Mouse (Mus musculus): Measurements from ENCODE around the gene Efna1. TPM values are rescaled to one million over a fixed set of nuclear protein-coding genes. Genes with fewer than 3 reads are reported as not detected.

Efna1 gene
- polyA plus RNA-seq, 1 experiment from 2014 or later = 10.7 TPM

- Histone ChIP-seq H3K4me1 (replicated peaks) (peaks cover under 1% of the 10 kb centered on the region; the same call in 1 of the 2 replicates), H3K4me2 (replicated peaks) (no peak overlapping the region), H3K27ac (no peak overlapping the region), H3K9me3 (no peaks in the 10 kb centered on the region), H3K27me3 (0 out of 2 replicates have a peak, but pooled peaks cover 3% of the 10 kb centered on the region), H3K36me3 (no peaks in the 10 kb centered on the region), H3K4me3 (replicated peaks) (no peak overlapping the region), H3K9ac (replicated peaks) (no peak overlapping the region)
- WGBS = 71% methylated on average over 5 of the region's 5 CpGs
- no peak for ATAC-seq
Observed at GRCm38 (mm10) chr3:89287286-89287685, 6.3 kb upstream of the Efna1 start.

GRCm38 (mm10) chr3:89285526-89285925 is 4.6 kb upstream of the Efna1 start:
- H3K9ac ChIP-seq (replicated peaks) = no peak overlapping the region
- no peaks in the 10 kb centered on the region for H3K36me3 ChIP-seq
- H3K4me1 ChIP-seq (replicated peaks) = peaks cover 16% of the 10 kb centered on the region
- WGBS = 45% methylated on average over 2 of the region's 2 CpGs
- ATAC-seq = no peak
- H3K4me3 ChIP-seq (replicated peaks) = no peak overlapping the region
- H3K27ac ChIP-seq = no peak overlapping the region
- no peaks in the 10 kb centered on the region for H3K9me3 ChIP-seq
- peaks cover 14% of the 10 kb centered on the region for H3K27me3 ChIP-seq
- no peak overlapping the region for H3K4me2 ChIP-seq (replicated peaks)

GRCm38 (mm10) chr3:89284261-89284660 is 3.3 kb upstream of the Efna1 start:
- Histone ChIP-seq H3K27ac (no peak overlapping the region), H3K9ac (replicated peaks) (no peak overlapping the region), H3K9me3 (no peaks in the 10 kb centered on the region), H3K27me3 (peaks cover 26% of the 10 kb centered on the region), H3K4me3 (replicated peaks) (no peak overlapping the region), H3K36me3 (no peaks in the 10 kb centered on the region), H3K4me1 (replicated peaks) (peaks cover 29% of the 10 kb centered on the region), H3K4me2 (replicated peaks) (no peak overlapping the region)
- WGBS = 89% methylated on average over 3 of the region's 3 CpGs
- no peak for ATAC-seq

- Histone ChIP-seq H3K4me3 (replicated peaks) (no peak overlapping the region), H3K4me1 (replicated peaks) (peaks cover 33% of the 10 kb centered on the region), H3K9me3 (no peaks in the 10 kb centered on the region), H3K27me3 (peaks cover 46% of the 10 kb centered on the region), H3K4me2 (replicated peaks) (no peak overlapping the region), H3K9ac (replicated peaks) (0 out of 2 replicates have a peak overlapping the region, but pooled peaks have one; percentile 16), H3K27ac (no peak overlapping the region), H3K36me3 (no peaks in the 10 kb centered on the region)
- WGBS = 24% methylated on average over 4 of the region's 4 CpGs
- no peak for ATAC-seq
Observed at GRCm38 (mm10) chr3:89282291-89282643, 1.3 kb upstream of the Efna1 start.

- 13% methylated on average over 20 of the region's 20 CpGs for WGBS
- Histone ChIP-seq H3K27ac (no peak overlapping the region), H3K4me3 (replicated peaks) (peak overlapping the region; percentile 44), H3K9me3 (no peaks in the 10 kb centered on the region), H3K4me1 (replicated peaks) (peaks cover 33% of the 10 kb centered on the region), H3K36me3 (no peaks in the 10 kb centered on the region), H3K4me2 (replicated peaks) (peak overlapping the region; percentile 82), H3K9ac (replicated peaks) (no peak overlapping the region), H3K27me3 (peaks cover 51% of the 10 kb centered on the region)
- ATAC-seq = no peak
Observed at GRCm38 (mm10) chr3:89281579-89282290, 793 bp upstream of the Efna1 start.

GRCm38 (mm10) chr3:89280050-89280605 is 814 bp downstream of the Efna1 start:
- H3K27ac ChIP-seq = 0 out of 2 replicates have a peak overlapping the region, but pooled peaks have one; percentile 11
- no peaks in the 10 kb centered on the region for H3K36me3 ChIP-seq
- H3K4me2 ChIP-seq (replicated peaks) = peak overlapping the region; percentile 82
- H3K4me3 ChIP-seq (replicated peaks) = peak overlapping the region; percentile 44
- peak; percentile 24; the same call in 1 of the 2 replicates for ATAC-seq
- H3K27me3 ChIP-seq = peaks cover 58% of the 10 kb centered on the region
- H3K9ac ChIP-seq (replicated peaks) = peak overlapping the region; percentile 61
- no peaks in the 10 kb centered on the region for H3K9me3 ChIP-seq
- H3K4me1 ChIP-seq (replicated peaks) = peaks cover 33% of the 10 kb centered on the region
- WGBS = under 1% methylated on average over 29 of the region's 29 CpGs

- Histone ChIP-seq H3K9me3 (no peaks in the 10 kb centered on the region), H3K9ac (replicated peaks) (peak overlapping the region; percentile 61), H3K4me1 (replicated peaks) (peaks cover 33% of the 10 kb centered on the region), H3K4me2 (replicated peaks) (peak overlapping the region; percentile 82), H3K27me3 (peaks cover 55% of the 10 kb centered on the region), H3K4me3 (replicated peaks) (peak overlapping the region; percentile 44), H3K36me3 (no peaks in the 10 kb centered on the region), H3K27ac (peak overlapping the region; percentile 11; the same call in 1 of the 2 replicates)
- WGBS = 2% methylated on average over 35 of the region's 35 CpGs
- peak; percentile 62 for ATAC-seq
Observed at GRCm38 (mm10) chr3:89279153-89279890, 1.6 kb downstream of the Efna1 start.

GRCm38 (mm10) chr3:89278643-89279042 is 2.3 kb downstream of the Efna1 start:
- WGBS = 32% methylated on average over 8 of the region's 8 CpGs
- Histone ChIP-seq H3K27ac (no peak overlapping the region), H3K4me3 (replicated peaks) (peak overlapping the region; percentile 44), H3K4me2 (replicated peaks) (peak overlapping the region; percentile 82), H3K9me3 (no peaks in the 10 kb centered on the region), H3K4me1 (replicated peaks) (peaks cover 33% of the 10 kb centered on the region), H3K9ac (replicated peaks) (no peak overlapping the region), H3K36me3 (no peaks in the 10 kb centered on the region), H3K27me3 (peaks cover 55% of the 10 kb centered on the region)
- ATAC-seq = no peak

- 76% methylated on average over 7 of the region's 7 CpGs for WGBS
- peaks cover 55% of the 10 kb centered on the region for H3K27me3 ChIP-seq
- peak overlapping the region; percentile 82 for H3K4me2 ChIP-seq (replicated peaks)
- ATAC-seq = no peak
- peaks cover 33% of the 10 kb centered on the region for H3K4me1 ChIP-seq (replicated peaks)
- no peak overlapping the region for H3K27ac ChIP-seq
- no peaks in the 10 kb centered on the region for H3K9me3 ChIP-seq
- H3K4me3 ChIP-seq (replicated peaks) = 0 out of 2 replicates have a peak overlapping the region, but pooled peaks have one; percentile 2
- no peak overlapping the region for H3K9ac ChIP-seq (replicated peaks)
- H3K36me3 ChIP-seq = no peaks in the 10 kb centered on the region
Observed at GRCm38 (mm10) chr3:89278107-89278506, 2.8 kb downstream of the Efna1 start.

GRCm38 (mm10) chr3:89277281-89278021 is 3.5 kb downstream of the Efna1 start:
- Histone ChIP-seq H3K36me3 (no peaks in the 10 kb centered on the region), H3K27ac (no peak overlapping the region), H3K4me1 (replicated peaks) (peaks cover 33% of the 10 kb centered on the region), H3K4me3 (replicated peaks) (0 out of 2 replicates have a peak overlapping the region, but pooled peaks have one; percentile 2), H3K27me3 (peaks cover 55% of the 10 kb centered on the region), H3K9me3 (no peaks in the 10 kb centered on the region), H3K4me2 (replicated peaks) (peak overlapping the region; percentile 82; the same call in 1 of the 2 replicates), H3K9ac (replicated peaks) (0 out of 2 replicates have a peak overlapping the region, but pooled peaks have one; percentile 32)
- 61% methylated on average over 14 of the region's 14 CpGs for WGBS
- no peak for ATAC-seq

- no peak for ATAC-seq
- Histone ChIP-seq H3K4me3 (replicated peaks) (no peak overlapping the region), H3K9ac (replicated peaks) (no peak overlapping the region), H3K36me3 (no peaks in the 10 kb centered on the region), H3K27ac (no peak overlapping the region), H3K4me2 (replicated peaks) (no peak overlapping the region), H3K4me1 (replicated peaks) (peaks cover 23% of the 10 kb centered on the region), H3K27me3 (peaks cover 47% of the 10 kb centered on the region), H3K9me3 (no peaks in the 10 kb centered on the region)
- WGBS = 91% methylated on average over 13 of the region's 13 CpGs
Observed at GRCm38 (mm10) chr3:89276061-89276460, 4.9 kb downstream of the Efna1 start.

Measured in midbrain, embryonic 13.5 days (tissue).